Mouse (Mus musculus) heart, embryonic 12.5 days (tissue): Measurements from ENCODE around the gene 1810055G02Rik. TPM values are rescaled to one million over a fixed set of nuclear protein-coding genes. Genes with fewer than 3 reads are reported as not detected.
A peak's percentile ranks its signal among the peaks of the same experiment; 100 is the strongest.

ENCODE experiments used
- ATAC-seq: fragments of 200-750 bp; cut with Nextera tagmentation; 2 replicates; pipeline ENCODE4 v1.8.0; 2017; ENCODE audit warnings: moderate TSS enrichment, moderate library complexity; ENCODE audit not compliant: insufficient number of reproducible peaks, low FRiP score
- H3K27ac ChIP-seq: fragments of 300-500 bp; sonication (generic); 2 replicates; pipeline ENCODE4 v1.5.1; 2016; ENCODE audit warnings: mild to moderate bottlenecking, moderate library complexity; ENCODE audit not compliant: poor library complexity, severe bottlenecking
- H3K27me3 ChIP-seq: fragments of 300-500 bp; sonication (generic); replicated peaks from 2 replicates; pipeline ENCODE4 v1.6.1; 2016; ENCODE audit warnings: mild to moderate bottlenecking, moderate library complexity
- H3K36me3 ChIP-seq: fragments of 300-500 bp; sonication (generic); 2 replicates; pipeline ENCODE4 v1.6.1; 2016; ENCODE audit warnings: mild to moderate bottlenecking, moderate library complexity
- H3K4me1 ChIP-seq: fragments of 300-500 bp; sonication (generic); replicated peaks from 2 replicates; pipeline ENCODE4 v1.6.1; 2016; ENCODE audit warnings: mild to moderate bottlenecking
- H3K4me2 ChIP-seq: fragments of 300-500 bp; sonication (generic); 2 replicates; pipeline ENCODE4 v1.6.1; 2016; ENCODE audit warnings: mild to moderate bottlenecking, moderate library complexity
- H3K4me3 ChIP-seq: fragments of 300-500 bp; sonication (generic); 2 replicates; pipeline ENCODE4 v1.5.1; 2016; ENCODE audit warnings: mild to moderate bottlenecking
- H3K9ac ChIP-seq: fragments of 300-500 bp; sonication (generic); 2 replicates; pipeline ENCODE4 v1.6.1; 2016; ENCODE audit warnings: mild to moderate bottlenecking, moderate library complexity
- H3K9me3 ChIP-seq: fragments of 300-500 bp; sonication (generic); replicated peaks from 2 replicates; pipeline ENCODE4 v1.6.1; 2016; ENCODE audit warnings: mild to moderate bottlenecking, moderate library complexity
- WGBS: fragments of 180-500 bp; shearing (Covaris S2); methylation state at CpG from one replicate; pipeline ENCODE4 v1.1.7; 2016; 5-methylcytosine and 5-hydroxymethylcytosine counted together
- polyA plus RNA-seq: library from polyadenylated mRNA; unstranded; fragments of >200 nt; fragmentation: Nextera tagmentation; extraction: Ambion mirVana; gene quantifications from 2 replicates; pipeline ENCODE4 v1.2.1, GENCODE M21; 2016

The 1810055G02Rik gene
- polyA plus RNA-seq, 1 experiment from 2014 or later = 25.7 TPM

GRCm38 (mm10) chr19:3681310-3681934, 26.7 kb upstream of the 1810055G02Rik start:
- WGBS = 39% methylated on average over 13 of the region's 13 CpGs
- H3K9me3 ChIP-seq = no peaks in the 10 kb centered on the region
- peak overlapping the region; percentile 25 for H3K4me2 ChIP-seq
- H3K9ac ChIP-seq = peak overlapping the region; percentile 24; the same call in 1 of the 2 replicates
- no peaks in the 10 kb centered on the region for H3K36me3 ChIP-seq
- H3K4me3 ChIP-seq = no peak overlapping the region
- no peaks in the 10 kb centered on the region for H3K27me3 ChIP-seq
- ATAC-seq = peak; percentile 40; the same call in 1 of the 2 replicates
- peak overlapping the region; percentile 61 for H3K27ac ChIP-seq
- peaks cover 44% of the 10 kb centered on the region for H3K4me1 ChIP-seq

DNA sequence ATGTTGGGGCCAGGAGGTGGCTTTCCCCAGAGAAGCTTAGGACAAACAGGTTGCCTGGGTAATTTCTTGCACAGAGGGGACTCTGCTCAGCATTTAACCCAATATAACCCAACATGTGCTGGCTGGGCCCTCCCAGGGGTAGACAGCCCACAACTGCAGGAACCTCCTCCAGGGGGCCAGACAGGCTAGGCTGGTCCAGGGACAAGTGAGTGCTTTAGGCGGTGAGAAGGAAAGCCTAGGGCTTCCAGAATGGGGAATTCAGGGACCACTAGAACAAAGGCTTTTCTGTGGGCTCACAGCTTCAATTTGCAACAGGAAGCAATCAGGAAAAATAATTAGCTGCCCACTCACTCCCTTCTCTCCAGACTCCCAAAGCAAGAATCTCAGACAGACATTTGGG, 23.7 kb upstream of the 1810055G02Rik start:
- H3K27ac ChIP-seq = 0 out of 2 replicates have a peak overlapping the region, but pooled peaks have one; percentile 70
- WGBS = 21% methylated on average over 1 of the region's 1 CpGs
- H3K36me3 ChIP-seq = no peaks in the 10 kb centered on the region
- H3K9me3 ChIP-seq = no peaks in the 10 kb centered on the region
- peaks cover 60% of the 10 kb centered on the region for H3K4me1 ChIP-seq
- H3K4me2 ChIP-seq = peak overlapping the region; percentile 96
- H3K9ac ChIP-seq = peak overlapping the region; percentile 95; the same call in 1 of the 2 replicates
- no peak for ATAC-seq
- H3K27me3 ChIP-seq = no peaks in the 10 kb centered on the region
- peak overlapping the region; percentile 89 for H3K4me3 ChIP-seq

- Histone ChIP-seq H3K27me3 (no peaks in the 10 kb centered on the region), H3K9ac (peak overlapping the region; percentile 95), H3K4me1 (peaks cover 57% of the 10 kb centered on the region), H3K4me2 (peak overlapping the region; percentile 96), H3K36me3 (no peaks in the 10 kb centered on the region), H3K27ac (peak overlapping the region; percentile 70), H3K9me3 (no peaks in the 10 kb centered on the region), H3K4me3 (peak overlapping the region; percentile 89)
- no peak for ATAC-seq
- 19% methylated on average over 11 of the region's 11 CpGs for WGBS
These were observed 23.0 kb upstream of the 1810055G02Rik start for GRCm38 (mm10) chr19:3684957-3685580.

DNA sequence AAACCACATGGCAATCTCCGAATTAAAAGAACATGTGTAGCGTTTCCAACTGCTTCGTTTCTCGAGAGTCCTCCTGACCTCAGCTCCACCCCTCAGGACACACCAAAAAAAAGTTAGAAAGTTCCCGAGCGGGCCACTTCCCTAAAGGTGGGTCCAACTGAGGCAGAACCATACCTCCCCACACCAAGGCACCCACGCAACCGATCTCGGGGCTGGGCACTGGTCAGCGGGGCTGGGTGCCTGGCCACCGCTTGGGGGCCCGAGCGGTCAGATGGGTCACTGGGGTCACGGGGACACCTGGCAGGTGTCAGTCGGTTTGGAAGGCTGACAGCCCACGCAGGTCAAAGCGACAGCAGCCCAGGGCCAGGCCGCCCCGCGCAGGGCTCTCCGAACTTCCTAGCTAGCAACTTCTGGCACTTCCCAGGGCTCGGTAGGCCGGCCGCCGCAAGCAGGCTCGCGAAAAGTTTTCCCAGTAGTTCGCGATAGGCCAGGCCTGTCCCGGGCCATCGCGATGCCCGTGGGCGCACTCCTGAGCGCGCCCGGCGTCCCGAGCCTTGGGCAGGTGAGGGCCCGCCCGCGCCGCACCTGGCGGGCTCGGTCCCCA, 22.4 kb upstream of the 1810055G02Rik start:
- Histone ChIP-seq H3K4me3 (peak overlapping the region; percentile 89), H3K4me1 (peaks cover 50% of the 10 kb centered on the region), H3K4me2 (peak overlapping the region; percentile 96), H3K27me3 (no peaks in the 10 kb centered on the region), H3K9ac (peak overlapping the region; percentile 95), H3K36me3 (no peaks in the 10 kb centered on the region), H3K9me3 (no peaks in the 10 kb centered on the region), H3K27ac (peak overlapping the region; percentile 70)
- ATAC-seq = peak; percentile 15; the same call in 1 of the 2 replicates
- WGBS = 1% methylated on average over 45 of the region's 45 CpGs

GRCm38 (mm10) chr19:3686215-3686894, 21.7 kb upstream of the 1810055G02Rik start, which contains the start of gene Lrp5:
Gene Lrp5, minus strand, starts transcription at chr19:3686564.
- H3K4me1 ChIP-seq = peaks cover 44% of the 10 kb centered on the region

GRCm38 (mm10) chr19:3687676-3688171, 20.4 kb upstream of the 1810055G02Rik start:
- 15% methylated on average over 5 of the region's 5 CpGs for WGBS
- peak; percentile 64 for ATAC-seq
- Histone ChIP-seq H3K27ac (peak overlapping the region; percentile 52), H3K9ac (no peak overlapping the region), H3K4me1 (peaks cover 31% of the 10 kb centered on the region), H3K9me3 (no peaks in the 10 kb centered on the region), H3K36me3 (no peaks in the 10 kb centered on the region), H3K27me3 (no peaks in the 10 kb centered on the region), H3K4me2 (peak overlapping the region; percentile 10; the same call in 1 of the 2 replicates), H3K4me3 (no peak overlapping the region)

More at GRCm38 (mm10) chr19:3686215-3686894, 21.7 kb upstream of the 1810055G02Rik start, which contains the start of gene Lrp5:
- H3K27me3 ChIP-seq = no peaks in the 10 kb centered on the region
- H3K9ac ChIP-seq = peak within 1 kb of the TSS; percentile 95
- ATAC-seq = peak; percentile 65
- peak within 1 kb of the TSS; percentile 70 for H3K27ac ChIP-seq
- H3K36me3 ChIP-seq = no peaks in the 10 kb centered on the region
- 0% methylated on average over 72 of the region's 83 CpGs for WGBS
- H3K9me3 ChIP-seq = no peaks in the 10 kb centered on the region
- H3K4me2 ChIP-seq = peak within 1 kb of the TSS; percentile 96
- H3K4me3 ChIP-seq = peak within 1 kb of the TSS; percentile 89

- H3K27me3 ChIP-seq = no peaks in the 10 kb centered on the region
- H3K9ac ChIP-seq = no peak overlapping the region
- 73% methylated on average over 5 of the region's 5 CpGs for WGBS
- peaks cover 16% of the 10 kb centered on the region for H3K4me1 ChIP-seq
- H3K27ac ChIP-seq = no peak overlapping the region
- H3K4me2 ChIP-seq = no peak overlapping the region
- H3K36me3 ChIP-seq = no peaks in the 10 kb centered on the region
- ATAC-seq = no peak
- no peak overlapping the region for H3K4me3 ChIP-seq
- H3K9me3 ChIP-seq = no peaks in the 10 kb centered on the region
These were observed 16.8 kb upstream of the 1810055G02Rik start for GRCm38 (mm10) chr19:3691337-3691736.

DNA sequence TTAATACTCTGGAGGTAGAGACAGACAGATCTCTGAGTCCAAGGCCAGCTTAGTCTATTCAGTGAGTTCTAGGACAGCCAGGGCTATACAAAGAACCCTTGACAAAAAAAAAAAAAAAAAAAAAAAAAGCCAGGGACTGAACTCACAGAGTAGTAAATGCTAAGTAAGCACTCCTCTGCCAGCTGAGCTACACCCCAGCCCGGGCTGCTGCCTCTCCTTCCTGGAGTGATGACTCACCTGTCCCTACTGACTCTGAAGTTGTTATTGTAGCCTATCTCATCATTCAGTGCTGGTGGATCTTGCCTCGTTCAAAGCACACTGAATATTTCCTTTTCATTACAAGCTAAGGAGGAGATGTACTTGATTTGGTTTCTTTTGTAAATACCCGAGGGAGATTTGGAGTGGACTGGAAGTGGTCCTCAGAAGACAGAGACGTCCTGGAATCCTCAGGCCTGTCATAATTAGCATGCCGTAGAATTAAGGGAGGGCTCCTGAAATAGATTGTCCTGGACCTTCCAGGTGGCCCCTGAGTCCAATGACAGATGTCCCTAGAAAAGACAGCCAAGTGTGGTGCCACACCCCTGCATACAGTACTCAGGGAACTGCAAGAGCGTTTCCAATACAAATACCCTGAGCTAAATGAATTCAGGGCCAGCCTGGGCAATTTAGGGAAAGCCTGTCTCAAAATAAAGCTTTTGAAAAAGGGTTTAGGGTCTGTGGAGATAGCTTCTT, 15.5 kb upstream of the 1810055G02Rik start:
- H3K9ac ChIP-seq = no peak overlapping the region
- ATAC-seq = no peak
- H3K9me3 ChIP-seq = no peaks in the 10 kb centered on the region
- H3K27ac ChIP-seq = no peak overlapping the region
- H3K36me3 ChIP-seq = no peaks in the 10 kb centered on the region
- 41% methylated on average over 6 of the region's 6 CpGs for WGBS
- no peak overlapping the region for H3K4me2 ChIP-seq
- H3K4me1 ChIP-seq = peaks cover 6% of the 10 kb centered on the region; the same call in 1 of the 2 replicates
- no peaks in the 10 kb centered on the region for H3K27me3 ChIP-seq
- no peak overlapping the region for H3K4me3 ChIP-seq

DNA sequence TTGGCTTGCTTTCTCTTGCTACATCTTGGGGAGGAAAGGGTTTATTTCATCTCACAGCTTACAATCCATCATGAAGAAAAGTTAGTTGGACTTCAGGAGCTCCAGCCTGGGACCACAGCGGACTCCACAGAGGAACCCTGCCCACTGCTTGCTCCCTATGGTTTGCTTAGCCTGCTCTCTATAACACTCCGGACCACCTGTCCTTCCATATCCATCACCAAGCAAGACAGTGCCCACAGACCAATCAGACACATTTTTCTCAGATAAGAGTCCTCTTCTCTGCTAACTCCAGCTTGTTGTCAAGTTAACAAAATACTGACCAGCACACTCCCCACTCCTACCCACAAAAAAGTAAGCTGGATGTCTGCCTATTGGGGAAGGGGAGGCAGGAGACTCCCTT, 13.6 kb upstream of the 1810055G02Rik start:
- H3K27me3 ChIP-seq = no peaks in the 10 kb centered on the region
- no peak for ATAC-seq
- H3K9ac ChIP-seq = no peak overlapping the region
- no peaks in the 10 kb centered on the region for H3K36me3 ChIP-seq
- H3K9me3 ChIP-seq = no peaks in the 10 kb centered on the region
- H3K4me1 ChIP-seq = no peaks in the 10 kb centered on the region
- H3K4me2 ChIP-seq = no peak overlapping the region
- 68% methylated on average over 2 of the region's 2 CpGs for WGBS
- H3K4me3 ChIP-seq = no peak overlapping the region
- no peak overlapping the region for H3K27ac ChIP-seq

- H3K27me3 ChIP-seq = no peaks in the 10 kb centered on the region
- no peaks in the 10 kb centered on the region for H3K9me3 ChIP-seq
- no peak overlapping the region for H3K9ac ChIP-seq
- ATAC-seq = no peak
- no peaks in the 10 kb centered on the region for H3K36me3 ChIP-seq
- H3K4me3 ChIP-seq = no peak overlapping the region
- 72% methylated on average over 3 of the region's 3 CpGs for WGBS
- no peak overlapping the region for H3K27ac ChIP-seq
- H3K4me1 ChIP-seq = no peaks in the 10 kb centered on the region
- no peak overlapping the region for H3K4me2 ChIP-seq
These were observed 13.1 kb upstream of the 1810055G02Rik start for GRCm38 (mm10) chr19:3695006-3695405.
